Mouse (Mus musculus): ENCODE data around the gene Ppp4r1.

Gene Ppp4r1

DNA sequence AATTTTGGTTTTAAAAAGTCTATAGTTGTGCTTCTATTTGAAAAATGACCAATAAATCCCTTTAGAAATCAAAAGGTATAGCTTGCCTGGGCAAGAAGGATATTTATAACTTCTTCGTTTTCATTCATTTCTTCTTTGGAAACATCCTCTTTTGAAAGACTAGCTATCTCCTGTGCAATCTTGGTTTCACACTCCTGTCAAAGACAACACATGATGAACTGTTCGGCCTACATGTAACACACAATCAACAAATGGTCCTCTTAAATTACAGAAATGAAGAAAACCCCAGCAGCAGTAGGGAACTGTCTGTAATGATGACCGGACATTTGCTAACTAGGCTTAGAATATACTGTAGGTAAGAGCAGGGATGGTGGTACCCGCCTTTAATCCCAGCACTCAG lies 71.6 kb downstream of the Ppp4r1 start:
- DNase-seq (ENCODE audit: low spot score in 2 of 2), result no peak

DNA sequence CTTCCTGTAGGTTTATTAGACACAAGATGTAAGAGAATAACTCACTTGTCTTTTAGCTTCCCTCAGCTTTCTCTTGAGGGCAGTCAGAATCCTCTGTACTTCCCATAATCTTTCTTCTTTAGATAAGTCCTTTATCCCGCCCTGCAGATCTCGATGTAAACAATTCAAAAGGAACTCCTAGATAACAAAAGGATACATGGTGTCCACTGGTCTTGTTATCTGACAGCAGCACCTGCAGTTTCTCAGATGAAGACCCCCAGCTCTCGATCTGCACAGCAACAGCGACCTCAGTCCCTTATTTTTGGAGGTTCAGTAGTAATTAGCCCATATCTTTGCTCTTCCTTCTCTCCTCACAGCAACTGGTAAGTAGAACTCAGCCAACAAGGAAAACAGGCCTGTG lies 75.2 kb downstream of the Ppp4r1 start:
- no peak for DNase-seq (ENCODE audit: low spot score in 2 of 2)

DNA sequence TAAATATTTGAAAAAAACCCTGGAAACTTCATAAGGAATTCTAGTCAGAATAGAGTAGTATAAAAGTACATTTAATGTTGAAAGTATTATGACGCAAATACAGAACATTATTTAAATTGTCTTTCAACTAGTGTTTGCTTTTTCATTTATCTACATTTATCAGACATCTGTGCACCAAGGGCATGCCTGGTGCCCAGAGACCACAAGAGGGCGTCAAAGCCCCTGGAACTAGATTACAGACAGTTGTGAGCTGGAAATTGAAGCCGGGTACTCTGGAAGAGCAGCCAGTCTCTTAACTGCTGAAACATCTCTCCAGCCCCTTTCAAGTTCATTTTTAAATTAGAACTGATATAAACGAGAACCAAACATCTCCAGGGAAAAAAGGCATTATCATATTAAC lies 80.2 kb downstream of the Ppp4r1 start:
- DNase-seq (ENCODE audit: low spot score in 2 of 2), result no peak

DNA sequence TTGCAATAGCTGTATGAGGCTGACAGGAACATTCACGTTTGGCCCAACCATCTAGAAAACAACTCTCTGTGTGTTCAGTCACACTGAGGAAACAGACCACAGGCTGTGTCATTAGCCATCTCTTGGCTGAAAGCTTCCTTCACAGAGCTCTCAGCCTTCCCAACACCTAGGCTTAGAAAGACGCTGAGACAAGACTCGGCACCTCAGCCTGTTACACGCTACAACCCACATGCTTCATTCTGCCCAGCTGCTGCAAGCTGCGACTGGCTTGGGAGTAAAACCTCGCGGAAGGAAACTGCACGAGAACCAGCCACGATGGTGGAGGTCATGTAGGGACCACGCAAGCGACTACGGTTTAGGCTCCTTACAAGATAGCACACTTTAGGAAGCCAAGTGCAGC lies 81.5 kb downstream of the Ppp4r1 start:
- no peak for DNase-seq (ENCODE audit: low spot score in 2 of 2)

DNA sequence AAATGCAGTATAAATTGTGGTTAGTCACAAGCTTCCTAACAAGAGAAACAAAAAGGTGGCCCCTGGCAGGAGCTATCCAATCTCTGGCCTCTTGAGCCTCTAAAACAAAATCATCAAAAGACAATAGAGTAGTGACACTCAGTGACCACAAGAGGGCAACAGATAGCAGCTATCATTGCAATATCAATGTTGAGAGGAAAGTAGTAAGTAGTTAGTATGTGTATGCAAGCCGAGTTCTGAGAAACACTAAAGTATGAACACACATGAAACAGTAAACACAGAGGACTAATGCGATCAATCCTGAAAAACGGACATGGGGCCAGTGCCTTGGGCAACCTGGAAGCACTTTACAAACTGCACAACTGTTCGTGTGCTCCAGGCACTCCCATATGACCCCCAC lies 82.4 kb downstream of the Ppp4r1 start:
- no peak for DNase-seq (ENCODE audit: low spot score in 2 of 2)

DNA sequence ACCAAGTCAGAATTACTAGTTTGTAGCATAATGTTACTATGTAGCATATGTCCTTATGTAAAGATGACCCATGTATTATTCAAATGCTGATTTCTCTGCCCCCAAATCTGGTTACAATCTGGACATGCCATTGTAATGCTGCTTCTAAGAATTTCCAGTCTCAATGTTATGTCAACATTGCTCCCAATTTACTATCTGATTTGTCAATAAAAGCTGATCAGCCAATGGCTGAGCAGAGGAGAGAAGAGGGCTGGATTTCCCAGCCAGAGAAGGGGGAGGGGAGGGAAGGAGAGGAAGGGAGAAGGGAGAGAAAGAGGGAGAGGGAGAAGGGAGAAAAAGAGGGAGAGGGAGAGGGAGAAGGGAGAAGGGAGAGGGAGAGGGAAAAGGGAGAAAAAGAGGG lies 82.9 kb downstream of the Ppp4r1 start:
- DNase-seq (ENCODE audit: low spot score in 2 of 2), result no peak

DNA sequence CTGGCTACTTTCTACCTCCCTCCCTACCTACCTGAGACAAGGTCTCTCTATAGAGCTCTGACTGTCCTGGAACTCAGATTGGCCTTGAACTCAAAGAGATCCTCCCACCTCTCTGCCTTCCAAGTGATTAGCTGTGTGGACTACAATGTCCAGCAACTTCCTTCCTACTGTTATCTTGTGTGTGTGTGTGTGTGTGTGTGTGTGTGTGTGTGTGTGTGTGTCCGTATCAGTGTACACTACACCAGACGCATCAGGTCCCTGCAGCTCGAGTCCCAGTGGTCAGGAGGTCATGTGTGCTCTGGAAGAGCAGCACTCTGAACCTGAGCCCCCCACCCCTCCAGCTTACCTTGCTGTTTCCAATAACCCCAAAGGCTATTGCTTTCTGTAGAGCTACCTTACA lies 83.8 kb downstream of the Ppp4r1 start:
- no peak for DNase-seq (ENCODE audit: low spot score in 2 of 2)

DNA sequence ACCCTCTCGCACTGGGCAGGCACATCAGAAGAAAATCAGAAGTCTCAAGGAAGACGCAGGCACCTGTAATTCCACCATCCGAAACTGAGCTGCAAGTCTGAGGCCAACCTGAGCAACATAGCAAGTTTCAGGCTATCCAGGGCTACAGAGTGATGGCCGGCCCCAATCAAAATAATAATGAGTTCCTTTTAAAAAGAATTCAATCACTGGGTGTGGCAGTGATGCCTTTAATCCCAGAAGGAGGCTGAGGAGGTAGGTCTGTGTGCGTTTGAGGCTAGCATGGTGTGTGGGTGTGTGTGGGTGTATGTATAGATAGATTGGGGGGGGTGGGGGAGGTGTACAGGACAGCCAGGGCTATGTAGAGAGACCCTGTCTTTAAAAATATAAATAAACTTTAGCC lies 85.6 kb downstream of the Ppp4r1 start:
- no peak for DNase-seq (ENCODE audit: low spot score in 2 of 2)

DNA sequence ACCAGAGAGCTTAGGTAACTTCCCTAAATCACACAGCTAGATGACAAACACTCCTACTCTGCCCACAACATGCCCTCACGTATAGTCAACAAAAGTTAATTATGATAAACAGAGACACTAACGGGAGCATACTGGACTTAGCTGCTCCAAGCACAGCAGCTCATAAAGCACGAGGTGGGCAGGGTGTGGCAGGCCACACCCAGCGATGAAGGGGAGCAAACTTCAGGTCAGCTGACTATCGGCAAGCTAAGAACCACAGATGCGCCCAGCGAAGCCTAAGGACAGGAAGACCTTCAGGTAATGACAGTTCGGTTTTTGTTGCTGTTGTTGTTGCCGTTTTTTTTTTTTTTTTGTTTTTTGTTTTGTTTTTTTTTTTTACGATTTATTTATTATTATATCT lies 87.3 kb downstream of the Ppp4r1 start:
- DNase-seq (ENCODE audit: low spot score in 2 of 2), result no peak

DNA sequence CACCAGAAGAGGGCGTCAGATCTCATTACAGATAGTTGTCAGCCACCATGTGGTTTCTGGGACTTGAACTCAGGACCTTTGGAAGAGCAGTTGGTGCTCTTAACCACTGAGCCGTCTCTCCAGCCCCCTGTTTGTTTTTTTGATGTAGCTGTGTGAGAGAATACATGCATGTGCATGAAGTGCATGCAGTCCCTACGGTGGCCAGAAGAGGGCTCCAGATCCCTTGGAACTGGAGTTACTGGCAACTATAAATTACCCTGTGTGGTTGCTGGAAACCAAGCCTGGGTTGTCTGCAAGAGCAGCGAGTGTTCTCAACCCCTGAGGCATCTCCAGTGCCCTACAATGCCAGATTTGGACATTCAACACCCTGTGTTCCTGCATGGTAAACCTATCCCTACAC lies 87.8 kb downstream of the Ppp4r1 start:
- peak; percentile 44 for DNase-seq (ENCODE audit: low spot score in 2 of 2)

DNA sequence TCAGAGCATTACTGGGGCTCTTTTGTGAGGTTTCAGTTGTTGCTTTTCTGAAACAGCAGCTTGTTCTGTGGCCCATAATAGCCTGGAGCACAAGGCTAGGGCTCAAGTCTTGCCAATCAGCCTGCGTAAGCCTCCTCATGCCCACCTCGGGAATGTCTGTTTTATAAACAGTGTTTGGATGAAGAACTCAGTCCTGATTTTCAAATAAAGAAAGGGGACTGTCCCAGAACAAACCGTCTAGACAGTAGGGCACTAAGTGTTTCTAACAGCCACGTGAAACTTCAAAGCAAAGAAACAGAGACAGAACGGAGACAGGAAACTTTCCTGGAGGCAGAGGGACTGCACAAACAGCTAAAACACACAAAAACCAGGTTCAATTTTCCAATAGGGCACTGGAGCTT lies 89.3 kb downstream of the Ppp4r1 start:
- DNase-seq (ENCODE audit: low spot score in 2 of 2), result no peak

DNA sequence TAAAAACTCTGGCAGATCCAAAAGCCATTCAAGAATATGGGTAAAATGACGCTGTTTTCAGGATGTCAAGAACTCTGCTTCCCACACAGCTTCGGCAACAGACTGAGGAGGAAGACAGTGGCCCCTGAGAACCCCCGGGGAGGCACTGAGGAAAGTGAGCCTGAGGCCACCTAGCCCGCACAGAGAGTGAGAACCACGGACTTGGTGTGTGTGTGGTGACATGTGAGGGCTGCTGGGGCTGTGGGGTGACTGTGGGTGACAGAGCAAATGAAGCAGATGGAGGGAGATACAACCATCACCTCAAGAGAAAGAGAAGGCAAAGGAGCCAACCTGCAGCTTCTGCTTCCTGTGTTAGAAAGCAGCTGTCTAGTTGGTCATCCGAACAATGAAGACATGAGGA lies 89.7 kb downstream of the Ppp4r1 start:
- no peak for DNase-seq (ENCODE audit: low spot score in 2 of 2)

DNA sequence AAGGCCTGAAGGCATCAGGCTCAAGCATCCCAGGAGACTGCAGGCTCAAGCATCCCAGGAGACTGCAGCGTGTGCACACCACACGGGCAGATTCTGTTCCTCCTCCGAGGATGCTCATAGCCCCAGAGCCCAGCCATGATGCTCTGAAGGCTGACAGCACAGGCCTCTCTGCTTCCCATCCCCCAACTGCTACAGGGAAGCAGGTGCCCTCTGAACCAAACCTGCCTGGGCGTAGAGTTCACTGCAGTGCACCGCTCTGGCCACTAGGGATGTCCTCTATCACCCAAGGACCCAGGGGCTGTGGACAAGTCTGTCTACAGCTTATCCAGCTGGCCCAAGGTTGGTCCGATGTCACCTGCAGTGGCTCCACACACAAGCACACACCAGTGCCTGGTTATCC lies 90.3 kb downstream of the Ppp4r1 start:
- no peak for DNase-seq (ENCODE audit: low spot score in 2 of 2)

DNA sequence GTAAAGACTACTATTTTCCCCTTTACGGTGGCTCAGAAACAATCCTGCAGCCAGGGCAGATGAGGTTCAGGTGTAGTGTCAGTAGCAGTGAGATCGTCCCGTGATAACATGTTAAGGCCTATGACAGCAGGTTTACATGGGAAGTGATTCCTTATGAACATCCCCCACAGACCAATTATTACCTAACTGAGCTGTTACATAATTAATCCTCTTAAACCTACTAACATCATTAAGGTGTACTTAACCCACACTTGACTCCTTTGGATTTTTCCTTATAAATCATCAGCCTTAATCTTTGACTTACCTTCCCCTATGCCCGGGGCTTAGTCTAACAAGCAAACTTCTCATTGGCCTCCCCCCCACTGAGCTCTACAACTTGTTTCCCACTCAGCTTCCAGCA lies 90.8 kb downstream of the Ppp4r1 start:
- DNase-seq (ENCODE audit: low spot score in 2 of 2), result no peak

DNA sequence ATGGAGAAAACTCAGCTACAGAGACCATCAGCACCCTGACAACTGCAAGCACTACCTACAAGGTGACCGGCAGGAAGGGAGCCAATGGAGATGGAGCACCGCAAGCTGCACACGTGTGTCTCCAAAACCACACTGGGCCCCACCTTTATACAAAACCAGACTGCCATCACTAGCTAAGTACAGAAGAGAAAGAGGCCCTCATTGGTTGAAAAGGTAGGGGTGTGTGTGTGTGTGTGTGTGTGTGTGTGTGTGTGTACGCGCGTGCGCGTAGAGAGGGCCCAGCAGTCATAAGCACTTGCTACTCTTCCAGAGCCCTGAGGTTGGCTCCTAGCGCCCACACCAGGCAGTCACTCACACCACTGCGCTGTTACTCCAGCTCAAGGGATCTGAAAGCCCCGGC lies 91.5 kb downstream of the Ppp4r1 start:
- no peak for DNase-seq (ENCODE audit: low spot score in 2 of 2)

DNA sequence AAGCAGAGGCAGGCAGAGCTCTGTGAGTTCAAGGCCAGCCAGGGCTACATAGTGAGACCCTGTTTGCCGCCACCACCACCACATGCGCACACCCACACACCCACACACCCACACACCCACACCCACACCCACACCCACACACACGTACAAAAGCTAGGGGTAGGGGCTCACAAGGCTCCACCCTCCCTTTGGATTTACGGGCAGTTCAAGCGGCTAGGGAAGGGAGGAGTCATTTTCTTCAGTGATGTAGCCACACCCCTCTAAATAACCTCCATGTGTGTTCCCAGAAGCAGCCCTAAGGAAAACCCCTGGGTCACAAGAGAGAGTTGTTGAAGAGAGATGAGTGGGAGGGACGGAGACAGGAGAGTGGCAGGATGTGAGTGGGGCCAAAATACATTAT lies 94.7 kb downstream of the Ppp4r1 start:
- DNase-seq (ENCODE audit: low spot score in 2 of 2), result no peak

DNA sequence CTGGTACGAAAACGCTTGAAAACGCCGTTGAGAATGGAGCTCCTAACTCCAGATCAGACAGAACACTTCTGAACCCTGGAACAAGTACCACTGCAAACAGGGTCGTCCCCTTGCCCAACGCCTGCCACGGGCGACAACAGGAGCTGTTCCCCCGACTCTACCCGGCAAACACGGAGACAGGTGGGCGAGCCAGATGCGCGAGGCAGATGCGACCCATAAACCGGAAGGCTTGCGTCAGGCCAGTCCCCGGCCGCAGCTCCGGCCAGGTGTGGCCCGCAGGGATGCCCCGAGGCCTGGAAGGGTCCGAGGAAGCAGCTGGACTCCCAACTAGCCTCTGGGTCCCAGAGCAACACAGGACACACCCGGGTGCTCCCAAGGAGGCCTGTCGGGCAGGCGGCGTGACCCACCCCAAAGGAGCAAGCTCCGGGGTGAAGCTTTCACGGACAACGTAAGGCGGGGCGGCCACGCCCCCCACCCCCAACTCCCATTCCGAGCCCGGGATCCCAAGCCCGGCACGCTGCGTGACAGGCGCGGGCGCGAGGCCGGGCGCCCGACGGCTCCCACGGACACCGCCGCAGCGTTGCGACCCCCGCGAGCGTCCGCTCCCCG lies 101.8 kb downstream of the Ppp4r1 start:
- DNase-seq (ENCODE audit: low spot score in 2 of 2), result no peak

DNA sequence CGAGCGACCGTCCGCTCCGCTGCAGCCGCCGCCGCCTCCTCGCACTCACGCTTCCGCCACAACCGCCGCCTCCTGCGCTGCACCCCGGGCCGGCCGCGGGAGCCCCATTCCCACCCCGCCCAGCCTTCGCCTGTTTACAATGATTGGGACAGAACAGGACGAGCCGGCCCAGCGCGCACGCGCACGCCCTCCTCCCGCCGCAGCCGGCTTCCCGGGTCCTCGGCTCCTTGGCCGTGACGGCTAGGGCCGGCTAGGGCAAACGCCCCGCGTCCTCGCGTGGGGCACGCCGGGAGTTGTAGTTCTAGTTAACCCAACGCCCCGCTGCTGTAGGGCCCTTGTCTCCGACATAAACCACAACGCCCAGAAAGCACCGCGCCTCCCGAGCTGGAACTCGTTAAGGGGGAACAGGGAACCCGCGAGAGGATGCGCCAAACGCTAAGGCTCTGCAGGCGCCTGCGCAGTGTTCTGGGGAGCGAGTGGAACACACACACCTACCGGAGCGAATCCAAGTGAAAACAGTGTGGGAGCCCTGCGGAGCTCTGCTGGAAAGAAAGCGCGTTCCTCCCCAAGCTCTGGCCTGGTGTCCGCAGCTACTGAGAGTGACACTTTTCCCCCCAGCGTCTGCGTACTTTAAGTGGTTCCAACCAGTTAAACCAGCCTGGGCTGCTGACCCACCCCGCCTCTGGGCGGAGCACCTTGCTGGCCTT lies 102.5 kb downstream of the Ppp4r1 start:
- DNase-seq (ENCODE audit: low spot score in 2 of 2), result peak; percentile 99 to 100

DNA sequence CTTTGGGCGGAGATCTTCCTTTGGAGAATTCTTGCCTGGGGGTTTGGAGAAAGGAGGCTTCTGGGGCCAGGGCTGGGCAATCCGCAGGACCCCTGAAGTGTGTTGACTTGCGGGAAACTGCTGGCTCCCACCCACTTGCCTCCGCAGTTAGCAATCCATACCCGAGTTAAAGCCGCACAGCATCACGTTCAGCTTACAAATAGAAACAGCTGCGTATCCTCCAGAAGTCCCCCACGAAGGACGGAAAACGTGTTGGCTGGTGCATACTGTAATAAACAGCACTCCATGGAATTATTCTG lies 103.0 kb downstream of the Ppp4r1 start:
- DNase-seq (ENCODE audit: low spot score in 2 of 2), result no peak

DNA sequence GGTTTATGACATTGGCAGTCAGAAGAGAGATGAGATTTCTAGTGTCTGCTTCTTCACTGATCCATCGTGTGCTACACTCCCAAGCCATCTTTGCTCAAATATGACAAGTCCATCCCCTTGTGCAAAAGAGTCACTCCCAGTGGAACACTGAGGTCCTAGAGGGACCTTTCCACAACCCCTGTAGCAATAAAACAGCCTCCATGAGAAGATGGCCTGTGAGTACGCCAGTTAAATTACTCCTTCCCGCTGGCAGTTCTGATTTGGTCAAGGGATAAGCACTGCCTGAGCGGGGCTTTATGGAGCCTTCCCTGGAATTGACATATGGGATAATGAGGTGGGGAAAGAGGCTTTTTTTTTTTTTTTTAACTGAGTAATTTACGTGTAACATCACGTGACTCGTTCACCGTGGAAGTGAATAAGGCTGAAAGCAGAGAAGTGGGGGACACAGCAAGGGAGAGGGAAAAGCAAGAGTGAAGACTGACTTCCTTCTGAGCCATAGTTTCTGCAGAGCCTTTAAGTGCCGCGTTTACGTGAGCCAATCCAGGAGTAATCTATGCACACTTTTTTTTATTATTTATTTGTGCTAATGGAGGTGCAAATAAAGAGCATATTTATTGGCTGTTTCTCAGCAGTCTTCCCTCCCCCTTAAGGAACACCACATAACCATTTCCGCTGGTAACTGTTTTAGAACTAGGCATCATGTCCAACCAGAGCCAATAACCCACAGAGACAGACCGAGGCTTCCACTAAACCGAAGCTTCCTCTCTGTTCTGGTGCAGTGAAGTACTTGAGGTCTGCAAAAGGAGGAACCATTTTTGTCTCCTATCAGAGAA lies 103.5 kb downstream of the Ppp4r1 start, which contains the start of gene Ralbp1:
TSS of gene Ralbp1 (minus strand) at position 102 of the 833 bp plus-strand sequence.
- no peak for DNase-seq (ENCODE audit: low spot score in 2 of 2)

DNA sequence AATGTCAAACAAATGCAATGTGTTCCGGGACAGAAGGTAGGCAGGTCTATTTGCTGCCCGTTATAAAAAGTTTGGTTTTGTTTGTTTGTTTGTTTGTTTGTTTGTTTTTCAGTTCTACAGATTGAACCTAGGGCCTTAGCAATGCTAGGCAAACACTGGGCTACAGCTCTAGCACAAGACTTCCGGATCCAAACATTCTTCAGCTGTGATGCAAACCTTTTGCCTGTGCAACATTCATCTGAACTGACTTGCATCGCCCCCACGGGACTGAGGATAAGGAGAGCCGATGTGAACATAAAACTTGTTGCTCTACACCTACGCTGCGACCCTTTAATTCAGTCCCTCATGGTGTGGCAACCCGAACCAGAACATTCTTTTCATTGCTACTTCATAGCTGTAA lies 104.2 kb downstream of the Ppp4r1 start:
- DNase-seq (ENCODE audit: low spot score in 2 of 2), result no peak

DNA sequence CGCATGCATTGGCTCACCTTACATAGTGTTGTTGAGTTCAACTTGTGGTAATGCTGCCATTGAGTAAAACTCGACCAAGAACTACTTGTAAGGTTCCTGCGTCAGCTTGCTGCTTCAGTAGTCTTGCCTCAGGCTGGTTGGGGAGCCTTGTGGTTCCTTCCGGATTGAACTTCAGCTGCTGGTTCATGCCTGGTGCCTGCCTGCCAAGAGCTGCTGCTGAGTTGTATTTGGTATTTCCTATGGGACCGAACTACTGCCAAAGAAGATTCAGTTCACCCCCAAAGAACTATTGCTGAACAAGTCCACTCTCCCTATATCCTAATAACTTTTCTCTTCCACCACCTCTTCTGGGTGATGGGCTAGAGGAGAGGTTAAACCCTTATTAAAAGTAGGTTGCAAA lies 107.1 kb downstream of the Ppp4r1 start:
- DNase-seq (ENCODE audit: low spot score in 2 of 2), result no peak

Data from right cerebral cortex, postnatal 36 days (tissue).